Mouse (Mus musculus): Measurements from ENCODE around the gene Ptprt.

DNA sequence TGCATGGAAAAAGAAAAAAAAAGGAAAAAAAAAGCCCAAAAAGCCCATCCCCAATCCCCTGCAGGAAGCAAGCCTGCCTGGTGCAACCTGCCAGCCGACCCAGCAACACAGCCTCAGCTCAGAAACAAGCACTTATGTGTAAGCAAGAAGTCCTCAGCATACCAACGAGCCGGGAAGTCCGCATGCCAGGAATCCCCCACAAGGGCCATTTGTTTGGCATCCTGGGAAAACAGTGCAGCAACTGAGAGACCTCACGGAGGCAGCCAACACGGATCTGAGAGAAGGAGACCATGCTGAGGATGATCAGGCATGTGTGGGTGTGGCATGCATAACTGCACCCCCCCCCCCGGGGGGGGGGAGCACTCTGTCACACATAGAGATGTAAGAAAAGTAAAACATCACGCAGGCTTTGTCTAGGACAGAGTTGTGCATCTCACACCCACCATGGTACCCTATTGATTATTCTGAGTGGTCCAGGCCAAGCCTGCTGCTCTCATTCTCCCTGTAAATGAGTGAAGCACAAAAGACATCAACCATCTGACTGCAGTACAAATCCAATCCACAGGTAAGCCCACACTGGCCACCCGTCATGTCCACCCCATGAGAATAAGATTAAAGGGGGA lies 24.4 kb downstream of the Ptprt start:
- no peak for TF ChIP-seq CTCF (IDR thresholded peaks at IDR 0.05; ENCODE audit: low read depth, low read length)
- no peak for TF ChIP-seq POLR2A (IDR thresholded peaks at IDR 0.05; ENCODE audit: extremely low read depth, insufficient read depth, low read length)
